Mouse (Mus musculus): ENCODE measurements around the gene Gm3055. TPM values are rescaled to one million over a fixed set of nuclear protein-coding genes. Genes with fewer than 3 reads are reported as not detected.
"Not testable (repeated sequence)": the region's sequence is repeated elsewhere in the genome, so short reads cannot be mapped to it uniquely, and the experiment has no call there.

Gm3055 gene
- 10 to 100 TPM in 1 of 2 experiments, 1 to 10 TPM in 1; 9.3 to 11.1 TPM for total RNA-seq (2021)

GRCm38 (mm10) chr10:81770506-81771403, at the start of gene Gm3055:
Gene Gm3055, minus strand, starts transcription at chr10:81771161.
- intact Hi-C loops (cut with DNase I); DNase-seq: not testable (repeated sequence)

GRCm38 (mm10) chr10:81811899-81812298, 40.9 kb upstream of the Gm3055 start, which contains the start of gene Gm4767:
Gene Gm4767, plus strand, starts transcription at chr10:81812186.
- peak; percentile 1 for DNase-seq
- intact Hi-C loops (cut with DNase I) = not testable (repeated sequence)

GRCm38 (mm10) chr10:81771404-81771777, 430 bp upstream of the Gm3055 start:
- DNase-seq; intact Hi-C loops (cut with DNase I): not testable (repeated sequence)

- DNase-seq; intact Hi-C loops (cut with DNase I): not testable (repeated sequence)
These were observed 66.2 kb downstream of the Gm3055 start, which contains the start of gene Zfp433 for GRCm38 (mm10) chr10:81704531-81705301. Gene Zfp433, plus strand, starts transcription at chr10:81704825.

Other genes with a start within 250 kb of the Gm3055 start
- 1 to 10 TPM; 1.1 to 1.6 TPM for gene Gna15, start 246.9 kb downstream of the Gm3055 start, total RNA-seq (2021)
- gene Gna11, start 226.0 kb downstream of the Gm3055 start, total RNA-seq (2021) = 100 to 1,000 TPM; 116 to 117 TPM
- 100 to 1,000 TPM; 474 to 479 TPM for gene Aes, start 211.7 kb downstream of the Gm3055 start, total RNA-seq (2021)
- gene Tle2, start 196.6 kb downstream of the Gm3055 start, total RNA-seq (2021) = 10 to 100 TPM; 34.0 to 44.5 TPM
- 1 to 10 TPM; 2.2 to 3.2 TPM for gene Tle6, start 170.1 kb downstream of the Gm3055 start, total RNA-seq (2021)
- gene BC025920, start 164.9 kb downstream of the Gm3055 start, total RNA-seq (2021) = 1 to 10 TPM; 2.5 to 2.7 TPM
- 10 to 100 TPM; 37.4 to 38.1 TPM for gene Sirt6, start 143.4 kb downstream of the Gm3055 start, total RNA-seq (2021)
- 10 to 100 TPM; 37.9 to 44.6 TPM for gene Ankrd24, start 142.6 kb downstream of the Gm3055 start, total RNA-seq (2021)
- 1 to 10 TPM; 5.4 to 5.5 TPM for gene Gm10778, start 122.1 kb downstream of the Gm3055 start, total RNA-seq (2021)
- gene Zfp433, start 66.3 kb downstream of the Gm3055 start, total RNA-seq (2021) = 10 to 100 TPM; 10.5 to 13.1 TPM
- gene Gm4767, start 41.0 kb upstream of the Gm3055 start, total RNA-seq (2021) = 1 to 10 TPM; 2.8 to 3.0 TPM
- gene Gm32687, start 92.8 kb upstream of the Gm3055 start, total RNA-seq (2021) = 1 to 10 TPM; 5.1 to 6.1 TPM
- 1 to 10 TPM; 3.6 to 5.1 TPM for gene Zfp781, start 159.3 kb upstream of the Gm3055 start, total RNA-seq (2021)

All from left cerebral cortex, postnatal 4 days (tissue).